Mouse (Mus musculus): ENCODE results near the gene Lkaaear1.

The Lkaaear1 gene

GRCm38 (mm10) chr2:181687586-181687985 is 10.7 kb downstream of the Lkaaear1 start:
- in situ Hi-C loops (cut with MboI; ENCODE audit: unreplicated experiment in 2 of 2), result loop anchor here in 1 of 2 experiments (10.0 kb wide), 1 partner anchor 177 kb away; the partner anchor contains the start of gene Polr3k

- in situ Hi-C loops (cut with MboI; ENCODE audit: unreplicated experiment in 2 of 2), result loop anchor here in 1 of 2 experiments (10.0 kb wide), 1 partner anchor 179 kb away; the partner anchor contains the start of gene Polr3k
Measured at GRCm38 (mm10) chr2:181685686-181686085, 12.6 kb downstream of the Lkaaear1 start.

GRCm38 (mm10) chr2:181684713-181685112 is 13.5 kb downstream of the Lkaaear1 start:
- in situ Hi-C loops (cut with MboI; ENCODE audit: unreplicated experiment in 2 of 2), result loop anchor here in 1 of 2 experiments (10.0 kb wide), 1 partner anchor 180 kb away; the partner anchor contains the start of gene Polr3k

GRCm38 (mm10) chr2:181683381-181683780 is 14.9 kb downstream of the Lkaaear1 start:
- in situ Hi-C loops (cut with MboI; ENCODE audit: unreplicated experiment in 2 of 2), result loop anchor here in 1 of 2 experiments (10.0 kb wide), 1 partner anchor 181 kb away; the partner anchor contains the start of gene Polr3k

- in situ Hi-C loops (cut with MboI; ENCODE audit: unreplicated experiment in 2 of 2), result loop anchor here in 1 of 2 experiments (10.0 kb wide), 1 partner anchor 183 kb away; the partner anchor contains the start of gene Polr3k
Measured at GRCm38 (mm10) chr2:181681978-181682377, 16.3 kb downstream of the Lkaaear1 start.

GRCm38 (mm10) chr2:181680716-181681117 is 17.5 kb downstream of the Lkaaear1 start:
- in situ Hi-C loops (cut with MboI; ENCODE audit: unreplicated experiment in 2 of 2), result loop anchor here in 1 of 2 experiments (10.0 kb wide), 1 partner anchor 184 kb away; the partner anchor contains the start of gene Polr3k

- in situ Hi-C loops (cut with MboI; ENCODE audit: unreplicated experiment in 2 of 2), result loop anchor here (5.0 to 10.0 kb wide), 4 partner anchors 38 to 288 kb away; partner anchors contain the start of gene Polr3k (in 1 of the 2)
Measured at GRCm38 (mm10) chr2:181679951-181680715, 18.1 kb downstream of the Lkaaear1 start, which contains the start of gene Tcea2. Tcea2 (plus strand) TSS chr2:181680310.

GRCm38 (mm10) chr2:181678780-181679179 is 19.5 kb downstream of the Lkaaear1 start:
- in situ Hi-C loops (cut with MboI; ENCODE audit: unreplicated experiment in 2 of 2), result loop anchor here (5.0 to 10.0 kb wide), 3 partner anchors 36 to 286 kb away; no protein-coding TSS in a partner anchor

GRCm38 (mm10) chr2:181677755-181678098 is 20.5 kb downstream of the Lkaaear1 start:
- in situ Hi-C loops (cut with MboI; ENCODE audit: unreplicated experiment in 2 of 2), result loop anchor here (5.0 to 10.0 kb wide), 3 partner anchors 35 to 285 kb away; no protein-coding TSS in a partner anchor

GRCm38 (mm10) chr2:181677096-181677754 is 21.0 kb downstream of the Lkaaear1 start:
- in situ Hi-C loops (cut with MboI; ENCODE audit: unreplicated experiment in 2 of 2), result loop anchor here (5.0 to 10.0 kb wide), 3 partner anchors 35 to 285 kb away; no protein-coding TSS in a partner anchor

- in situ Hi-C loops (cut with MboI; ENCODE audit: unreplicated experiment in 2 of 2), result loop anchor here (5.0 to 10.0 kb wide), 3 partner anchors 34 to 284 kb away; no protein-coding TSS in a partner anchor
Measured at GRCm38 (mm10) chr2:181676424-181676823, 21.8 kb downstream of the Lkaaear1 start.

GRCm38 (mm10) chr2:181675454-181675853 is 22.8 kb downstream of the Lkaaear1 start:
- in situ Hi-C loops (cut with MboI; ENCODE audit: unreplicated experiment in 2 of 2), result loop anchor here (5.0 to 10.0 kb wide), 3 partner anchors 33 to 283 kb away; no protein-coding TSS in a partner anchor

- in situ Hi-C loops (cut with MboI; ENCODE audit: unreplicated experiment in 2 of 2), result loop anchor here (5.0 to 10.0 kb wide), 3 partner anchors 33 to 283 kb away; no protein-coding TSS in a partner anchor
Measured at GRCm38 (mm10) chr2:181674934-181675333, 23.3 kb downstream of the Lkaaear1 start.

GRCm38 (mm10) chr2:181673501-181673900 is 24.7 kb downstream of the Lkaaear1 start:
- in situ Hi-C loops (cut with MboI; ENCODE audit: unreplicated experiment in 2 of 2), result loop anchor here in 1 of 2 experiments (10.0 kb wide), 1 partner anchor 279 kb away; no protein-coding TSS in a partner anchor

GRCm38 (mm10) chr2:181671984-181672383 is 26.3 kb downstream of the Lkaaear1 start:
- in situ Hi-C loops (cut with MboI; ENCODE audit: unreplicated experiment in 2 of 2), result loop anchor here in 1 of 2 experiments (10.0 kb wide), 1 partner anchor 277 kb away; no protein-coding TSS in a partner anchor

- in situ Hi-C loops (cut with MboI; ENCODE audit: unreplicated experiment in 2 of 2), result loop anchor here in 1 of 2 experiments (10.0 kb wide), 1 partner anchor 277 kb away; no protein-coding TSS in a partner anchor
Measured at GRCm38 (mm10) chr2:181671326-181671725, 26.9 kb downstream of the Lkaaear1 start, which contains the start of gene Sox18. Sox18 (minus strand) TSS chr2:181671640.

- in situ Hi-C loops (cut with MboI; ENCODE audit: unreplicated experiment in 2 of 2), result loop anchor here in 1 of 2 experiments (10.0 kb wide), 1 partner anchor 276 kb away; no protein-coding TSS in a partner anchor
Measured at GRCm38 (mm10) chr2:181670913-181671311, 27.3 kb downstream of the Lkaaear1 start.

- in situ Hi-C loops (cut with MboI; ENCODE audit: unreplicated experiment in 2 of 2), result loop anchor here in 1 of 2 experiments (10.0 kb wide), 1 partner anchor 276 kb away; no protein-coding TSS in a partner anchor
Measured at GRCm38 (mm10) chr2:181670285-181670912, 27.8 kb downstream of the Lkaaear1 start.

GRCm38 (mm10) chr2:181663298-181663630 is 35.0 kb downstream of the Lkaaear1 start:
- in situ Hi-C loops (cut with MboI; ENCODE audit: unreplicated experiment in 2 of 2), result no loop called here
